Mouse (Mus musculus) heart, postnatal 14 days (tissue): ENCODE results near the gene Rab30. TPM values are rescaled to one million over a fixed set of nuclear protein-coding genes. Genes with fewer than 3 reads are reported as not detected.

Source experiments
- DNase-seq, 2 experiments: peaks; one replicate each; pipeline ENCODE4 v3.0.0; 2021 to 2022
- intact Hi-C: fragments of 180-260 bp; cut with DNase I; formaldehyde crosslinking; loops from one replicate; pipeline ENCODE4 v1.15.1; 2025
- total RNA-seq, 2 experiments: library from RNA; stranded (reverse); gene quantifications; 2 replicates each; pipeline ENCODE4 v1.2.3; 2021

The Rab30 gene
- total RNA-seq, 2 experiments from 2014 or later, result 13.5 to 17.1 TPM

- no peak for DNase-seq
- intact Hi-C loops, result no loop called here
Observed at GRCm38 (mm10) chr7:92783166-92783806, 41.9 kb downstream of the Rab30 start.

DNA sequence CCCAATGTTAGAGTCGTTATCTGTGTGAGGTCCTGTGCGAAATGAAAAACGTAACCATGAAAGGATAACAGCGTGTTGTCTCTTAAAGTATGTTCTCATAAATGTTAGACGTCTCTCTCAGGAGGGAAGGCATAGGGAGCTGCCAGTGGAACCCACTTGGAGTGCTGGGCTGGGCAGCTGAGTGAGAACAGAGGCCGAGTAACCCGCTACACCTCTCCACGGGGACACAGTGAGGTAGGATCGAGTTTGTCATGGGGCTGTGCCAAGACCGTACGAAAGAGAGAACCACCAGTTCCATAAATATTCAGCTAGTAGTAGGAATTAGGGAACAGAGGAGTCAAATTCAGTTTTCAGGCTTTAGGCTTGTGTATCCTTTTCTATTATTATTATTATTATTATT is 42.5 kb downstream of the Rab30 start:
- DNase-seq, result no peak
- intact Hi-C loops, result no loop called here

DNA sequence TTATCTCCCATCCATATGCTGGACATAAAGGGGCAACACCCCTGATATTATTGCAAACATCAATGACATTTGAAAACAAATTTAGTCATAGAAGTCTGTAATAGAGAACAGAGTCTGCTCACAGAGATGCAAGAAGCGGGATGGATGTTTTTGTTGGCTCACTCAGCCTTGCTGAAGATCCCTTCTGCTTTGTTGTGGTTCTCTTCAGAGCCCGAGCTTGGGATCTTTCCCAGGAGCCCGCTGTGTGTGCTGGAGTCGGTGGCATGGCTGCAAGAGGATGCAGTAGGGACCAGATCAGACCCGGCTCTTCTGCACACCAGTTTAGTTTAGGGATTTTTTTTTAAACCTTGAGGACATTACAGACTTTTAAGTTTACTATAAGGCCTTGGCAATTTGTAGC is 54.3 kb downstream of the Rab30 start:
- DNase-seq, result no peak

DNA sequence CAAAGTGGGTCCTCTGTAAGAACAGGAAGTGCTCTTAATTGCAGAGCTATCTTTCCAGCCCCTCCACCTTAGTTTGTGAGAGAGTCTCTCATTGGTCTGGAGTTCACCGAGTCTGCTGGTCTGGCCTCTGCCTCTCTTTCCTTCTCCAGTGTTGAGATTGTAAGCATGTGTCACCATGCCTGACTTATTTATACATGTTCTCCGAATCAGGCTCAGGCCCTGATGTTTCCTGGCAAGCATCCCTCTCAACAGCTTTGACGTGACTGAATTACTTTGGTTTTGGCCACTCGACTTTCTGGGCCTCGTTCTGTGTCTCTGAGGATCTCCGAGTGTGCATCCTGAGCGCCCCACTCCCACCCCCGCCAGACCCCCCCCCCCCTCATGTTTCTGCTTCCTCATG is 55.4 kb downstream of the Rab30 start:
- intact Hi-C loops, result no loop called here
- peak; percentile 15 to 34 for DNase-seq

More for the DNA sequence above, 54.3 kb downstream of the Rab30 start:
- intact Hi-C loops, result no loop called here

DNA sequence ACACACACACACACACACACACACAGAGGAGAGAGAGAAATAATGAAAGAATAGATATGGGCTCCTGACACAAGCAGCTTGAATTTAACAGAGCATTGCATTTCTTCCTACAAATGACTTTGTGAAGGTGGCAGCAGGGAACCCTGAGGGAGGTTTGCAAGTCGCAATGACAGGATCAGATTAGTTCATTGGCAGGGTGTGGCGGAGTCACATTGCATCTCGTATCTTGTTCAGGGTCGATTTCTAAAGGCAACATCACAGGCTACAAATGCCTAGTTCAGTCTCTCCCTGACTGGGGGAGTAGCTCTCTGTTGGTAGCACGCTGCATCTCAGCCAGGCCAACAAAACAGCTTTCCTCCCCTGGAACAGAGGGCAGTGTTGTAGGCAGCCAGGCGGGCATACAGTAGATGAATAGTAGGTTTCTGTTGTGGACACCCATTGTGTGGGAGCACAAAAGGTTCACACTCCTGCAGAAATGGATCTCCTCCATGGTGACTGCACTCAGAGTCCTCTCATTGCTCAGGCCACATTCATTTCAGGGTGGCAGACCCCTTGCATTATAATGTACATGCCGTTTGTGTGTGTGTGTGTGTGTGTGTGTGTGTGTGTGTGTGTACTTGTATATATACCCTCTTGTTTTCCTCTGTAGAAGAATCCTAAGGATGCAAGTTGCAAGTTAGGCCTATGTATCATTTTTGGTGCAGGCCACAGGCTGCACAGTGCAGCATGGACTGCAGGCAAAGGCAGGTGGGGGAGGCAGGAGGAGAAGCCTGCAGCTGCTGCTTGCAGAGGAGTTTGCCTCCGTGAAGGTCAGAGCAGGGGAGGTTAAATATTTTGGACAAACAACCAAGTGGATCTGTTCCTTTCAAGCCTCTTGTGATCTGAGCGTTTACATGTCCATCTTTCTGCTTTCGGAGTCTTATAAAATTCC is 58.5 kb downstream of the Rab30 start:
- intact Hi-C loops, result no loop called here
- DNase-seq, result no peak

DNA sequence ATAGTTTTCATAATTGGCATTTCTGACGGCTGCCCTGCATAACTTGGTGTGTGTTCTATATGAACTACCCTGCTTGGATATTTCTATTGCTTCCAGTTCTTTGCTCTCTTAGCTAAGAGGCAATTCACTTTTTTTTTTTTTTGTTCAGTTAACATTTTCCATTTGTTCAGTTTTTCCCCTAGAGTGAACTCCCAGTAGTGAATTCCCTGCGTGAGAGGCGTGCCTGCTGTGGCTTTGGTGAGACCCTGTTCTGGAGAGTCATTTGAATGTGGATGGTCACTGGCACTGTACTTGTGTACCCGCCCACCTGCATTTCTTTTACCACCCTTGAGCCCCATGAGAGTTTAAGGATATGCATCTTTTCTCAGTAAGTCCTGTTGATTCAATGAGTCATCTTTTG is 60.8 kb downstream of the Rab30 start:
- intact Hi-C loops, result no loop called here
- DNase-seq, result no peak

- intact Hi-C loops, result no loop called here
- no peak for DNase-seq
Observed at GRCm38 (mm10) chr7:92803191-92803590, 61.8 kb downstream of the Rab30 start.

DNA sequence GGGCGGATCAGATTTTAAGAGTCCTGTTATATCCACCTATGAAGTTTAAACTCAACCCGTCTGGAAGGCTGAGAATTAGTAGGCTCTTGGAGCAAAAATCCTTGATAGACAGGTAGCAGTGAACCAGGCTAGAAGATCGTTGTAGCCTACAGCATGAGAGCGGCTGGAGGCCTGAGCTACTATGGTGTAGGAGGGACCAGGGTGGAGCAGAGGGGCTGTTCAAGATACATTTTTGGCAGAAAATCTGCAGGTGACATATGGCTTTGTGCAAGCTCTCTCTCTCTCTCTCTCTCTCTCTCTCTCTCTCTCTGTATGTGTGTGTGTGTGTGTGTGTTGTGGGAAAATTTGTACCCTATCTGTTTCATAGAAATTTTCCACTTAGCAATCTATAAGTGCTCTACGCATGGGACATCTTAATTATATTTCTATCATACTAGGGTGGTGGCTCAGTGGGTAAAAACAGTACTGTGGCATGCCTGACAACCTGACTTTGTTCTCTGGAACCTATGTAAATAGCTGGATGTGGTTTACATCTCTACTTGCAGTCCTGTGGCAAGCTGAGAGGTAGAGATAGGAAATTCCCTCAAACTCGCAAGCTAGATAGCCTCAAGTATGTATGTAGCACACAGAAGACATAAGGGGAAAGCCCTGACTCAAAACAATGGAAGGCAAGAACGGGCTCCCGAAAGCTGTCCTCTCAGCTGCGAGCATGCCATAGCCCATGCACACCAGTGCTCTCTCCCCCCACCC is 63.7 kb downstream of the Rab30 start:
- intact Hi-C loops, result no loop called here
- DNase-seq, result no peak

GRCm38 (mm10) chr7:92806512-92807188 is 65.2 kb downstream of the Rab30 start:
- intact Hi-C loops, result no loop called here
- no peak for DNase-seq

- intact Hi-C loops, result no loop called here
Observed at GRCm38 (mm10) chr7:92807482-92807881, 66.1 kb downstream of the Rab30 start.

DNA sequence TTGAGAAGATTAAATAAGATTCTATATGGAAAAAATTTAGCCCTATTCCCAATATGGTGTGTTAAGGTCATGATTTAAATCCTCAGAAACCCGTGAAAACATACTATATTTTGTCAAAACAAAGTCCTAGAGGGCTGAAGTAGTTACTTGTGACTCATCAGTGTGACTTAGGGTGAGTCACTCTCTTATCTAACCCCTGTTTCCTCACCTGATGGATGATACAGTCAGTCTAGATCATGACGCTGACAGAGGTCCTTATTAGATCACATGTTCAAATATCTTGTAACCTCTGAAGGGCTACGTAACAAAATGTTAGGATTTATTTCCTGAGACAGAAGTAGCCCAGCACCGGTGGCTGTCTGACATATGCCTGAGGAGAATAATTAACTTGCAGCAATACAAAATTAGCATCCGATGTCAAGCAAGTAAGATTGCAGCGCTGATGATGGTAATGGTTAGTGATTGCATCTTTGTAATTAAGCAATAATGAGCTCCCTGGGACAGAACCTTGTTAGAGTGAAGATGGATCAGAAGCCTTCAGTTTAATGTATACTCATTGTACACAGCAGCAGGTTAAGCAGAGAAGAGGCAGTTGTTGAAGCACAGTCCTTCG is 70.4 kb downstream of the Rab30 start:
- no peak for DNase-seq
- intact Hi-C loops, result no loop called here

More at GRCm38 (mm10) chr7:92807482-92807881, 66.1 kb downstream of the Rab30 start:
- no peak for DNase-seq

DNA sequence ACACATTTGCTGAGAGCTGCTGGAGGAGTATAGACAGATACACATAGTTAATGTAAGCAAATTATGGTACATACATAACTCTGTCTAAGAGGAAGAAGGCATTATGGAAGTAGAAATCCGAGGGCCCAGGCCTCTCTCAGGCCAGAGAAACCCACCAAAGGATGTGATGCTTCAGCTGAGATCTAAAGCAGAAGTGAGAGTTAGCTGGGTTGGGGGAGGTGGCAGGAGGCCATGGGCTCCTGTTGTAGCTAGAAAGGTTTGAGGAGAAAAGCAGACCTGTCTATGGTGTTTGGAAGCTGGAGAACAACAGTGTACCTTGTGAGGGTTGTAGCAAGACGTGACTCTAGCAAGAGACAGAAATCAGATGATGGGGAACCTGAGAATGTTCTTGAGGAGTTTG is 75.8 kb downstream of the Rab30 start:
- DNase-seq, result no peak
- intact Hi-C loops, result no loop called here

DNA sequence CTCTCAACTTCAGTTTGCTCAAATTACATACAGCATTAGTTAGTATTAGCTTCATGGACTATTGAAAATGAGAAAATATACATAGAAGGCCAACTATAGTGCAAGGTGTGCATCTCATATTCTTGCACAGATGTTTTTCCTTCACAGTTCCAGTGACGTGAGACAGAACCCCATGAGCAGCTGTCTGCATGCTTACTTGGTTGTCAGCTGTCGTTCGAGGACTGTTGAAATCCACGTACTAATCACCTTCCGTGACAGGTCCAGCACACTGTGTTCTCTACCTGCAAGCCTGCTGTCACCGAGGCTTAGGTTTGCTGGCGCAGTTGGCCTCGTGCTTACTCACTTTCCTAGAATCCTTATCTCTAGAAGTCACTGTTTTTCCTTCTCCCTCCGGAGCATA is 76.5 kb downstream of the Rab30 start:
- DNase-seq, result no peak
- intact Hi-C loops, result no loop called here

DNA sequence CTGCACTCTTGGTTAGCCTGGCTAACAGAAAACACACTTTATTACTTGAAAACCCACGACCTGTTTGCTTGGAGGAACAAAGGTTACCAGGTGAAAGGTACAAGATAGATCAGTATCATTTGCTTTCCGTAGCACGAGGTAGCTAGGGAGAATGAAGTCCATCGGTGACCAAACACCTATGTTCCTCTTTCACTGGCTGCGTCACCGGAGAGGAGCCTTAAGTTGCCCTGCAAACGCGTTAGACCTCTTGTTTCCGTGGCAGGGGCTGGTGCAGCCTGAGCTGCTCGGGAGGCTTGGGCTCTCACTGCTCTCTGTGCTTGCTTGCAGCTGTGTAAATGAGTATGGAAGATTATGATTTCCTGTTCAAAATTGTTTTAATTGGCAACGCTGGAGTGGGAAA is 78.3 kb downstream of the Rab30 start:
- intact Hi-C loops, result loop anchor here (10.0 kb wide), 1 partner anchor 85 kb away; no protein-coding TSS in a partner anchor
- no peak for DNase-seq

DNA sequence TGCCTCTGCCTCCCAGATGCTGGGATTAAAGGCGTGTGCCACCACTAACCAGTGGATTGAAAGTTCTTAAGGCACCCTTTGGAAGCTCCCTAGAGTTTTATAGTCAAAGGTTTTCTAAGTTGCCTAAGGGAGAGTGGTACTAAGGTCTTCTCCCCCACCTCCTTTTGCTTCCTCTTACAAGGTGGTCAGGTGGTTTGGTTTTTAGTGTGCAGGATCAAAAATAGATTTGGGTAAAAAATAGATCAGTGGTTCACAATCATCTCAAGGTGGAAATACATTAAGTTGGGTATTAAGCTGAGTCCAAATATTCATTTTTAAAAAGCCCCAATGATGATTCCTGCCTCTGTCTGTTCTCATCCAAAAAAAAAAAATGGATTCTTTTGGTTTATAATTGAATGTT is 79.0 kb downstream of the Rab30 start:
- DNase-seq, result no peak
- intact Hi-C loops, result loop anchor here (10.0 kb wide), 1 partner anchor 86 kb away; no protein-coding TSS in a partner anchor

GRCm38 (mm10) chr7:92820941-92821465 is 79.6 kb downstream of the Rab30 start:
- intact Hi-C loops, result loop anchor here (10.0 kb wide), 1 partner anchor 86 kb away; no protein-coding TSS in a partner anchor
- no peak for DNase-seq

- intact Hi-C loops, result loop anchor here (10.0 kb wide), 1 partner anchor 87 kb away; no protein-coding TSS in a partner anchor
- DNase-seq, result no peak
Observed at GRCm38 (mm10) chr7:92821871-92822270, 80.5 kb downstream of the Rab30 start.

GRCm38 (mm10) chr7:92822409-92823101 is 81.2 kb downstream of the Rab30 start:
- intact Hi-C loops, result loop anchor here (10.0 kb wide), 1 partner anchor 88 kb away; no protein-coding TSS in a partner anchor
- no peak for DNase-seq

DNA sequence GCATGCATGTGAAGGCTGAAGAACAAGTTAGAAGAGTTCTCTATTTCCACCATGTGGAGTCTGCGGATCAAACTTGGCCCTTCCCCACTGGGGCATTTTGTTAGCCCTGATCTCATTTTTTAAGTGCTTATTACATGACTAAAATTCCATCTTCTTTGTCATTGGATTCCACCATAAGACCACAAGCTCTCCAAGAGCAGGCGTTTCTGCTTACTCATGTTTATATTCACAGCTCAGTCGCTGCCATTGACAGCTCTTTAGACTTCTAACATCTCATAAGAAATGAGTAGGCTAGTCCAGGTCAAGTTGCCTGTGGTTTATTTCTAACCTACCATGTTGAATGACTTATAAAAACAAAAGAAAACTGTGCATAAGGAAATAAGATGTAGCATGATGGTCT is 84.8 kb downstream of the Rab30 start:
- intact Hi-C loops, result loop anchor here (10.0 kb wide), 1 partner anchor 91 kb away; no protein-coding TSS in a partner anchor
- no peak for DNase-seq
